Mouse (Mus musculus): ENCODE measurements around the gene Gnat2.

- TF ChIP-seq CTCF (IDR thresholded peaks at IDR 0.05; ENCODE audit: control insufficient read depth, insufficient read depth, insufficient replicate concordance, low read depth, low read length), result no peak
- TF ChIP-seq POLR2A (IDR thresholded peaks at IDR 0.05; ENCODE audit: control insufficient read depth, low read depth, low read length), result no peak
Measured at GRCm38 (mm10) chr3:108072983-108073569, 19.5 kb upstream of the Gnat2 start.
